ENCODE assay signal across 21 mouse cellular contexts in genomic region chr12:71204303-71204702, GRCm38 (mm10).
DNase-seq lines count a peak whose midpoint lies in the region; ATAC-seq and TF ChIP-seq lines count a peak whose summit lies in the region.
"Had no signal": no experiment of that assay in that cellular context is flagged by ENCODE, and none has a peak within 500 bp of the region (broad histone marks: within the 10 kb centered on the region; RNA-seq: fewer than 3 reads in every experiment).

No protein-coding gene starts in this region.

- TF ChIP-seq POLR2A in thymus, adult 2 months (IDR thresholded peaks at IDR 0.05; ENCODE audit: control insufficient read depth, extremely low read depth, insufficient read depth, low read length, poor library complexity), result no peak

- no peaks in the 10 kb centered on the region for H3K9me3 ChIP-seq in kidney, embryonic 14.5 days (ENCODE audit: control insufficient read depth, low read length)
- H3K9me3 ChIP-seq: embryonic facial prominence, embryonic 15.5 days; forebrain, embryonic 13.5 days; G1E; heart, embryonic 12.5 days; hindbrain, embryonic 10.5 days; liver, embryonic 12.5 days; midbrain, embryonic 12.5 days; neural tube, embryonic 12.5 days had no signal

- no peak overlapping the region for H3K27ac ChIP-seq in kidney, embryonic 14.5 days (ENCODE audit: low read depth, low read length)
- no peak overlapping the region for H3K27ac ChIP-seq in thymus, adult 2 months (ENCODE audit: control insufficient read depth, insufficient read depth, low read length)
- H3K27ac ChIP-seq: embryonic facial prominence, embryonic 15.5 days; forebrain, embryonic 13.5 days; hindbrain, embryonic 10.5 days; liver, embryonic 12.5 days; midbrain, embryonic 12.5 days; neural tube, embryonic 12.5 days had no signal

- no peak overlapping the region for H3K4me2 ChIP-seq in kidney, embryonic 14.5 days (replicated peaks; ENCODE audit: low read depth, low read length)
- H3K4me2 ChIP-seq: embryonic facial prominence, embryonic 15.5 days; forebrain, embryonic 13.5 days; heart, embryonic 12.5 days; liver, embryonic 12.5 days; midbrain, embryonic 12.5 days; neural tube, embryonic 12.5 days had no signal

- no peak overlapping the region for H3K4me3 ChIP-seq in kidney, embryonic 14.5 days (ENCODE audit: low read length)
- H3K4me3 ChIP-seq in thymus, adult 2 months (ENCODE audit: control insufficient read depth, insufficient read depth, low read length), result no peak overlapping the region
- H3K4me3 ChIP-seq: embryonic facial prominence, embryonic 15.5 days; forebrain, embryonic 13.5 days; heart, embryonic 12.5 days; hindbrain, embryonic 10.5 days; liver, embryonic 12.5 days; midbrain, embryonic 12.5 days; neural tube, embryonic 12.5 days had no signal

- no peak for TF ChIP-seq CTCF in thymus, adult 2 months (IDR thresholded peaks at IDR 0.05; ENCODE audit: borderline replicate concordance, control insufficient read depth, extremely low read depth, insufficient read depth, low read length, poor library complexity)

- peak; percentile 25 to 27 for DNase-seq in cerebellum, postnatal 10 days
- no peak for DNase-seq in cerebellum, adult 18-20 months
- no peak for DNase-seq in kidney, postnatal 14 days
- DNase-seq in thymus, adult 2 months, result peak; percentile 14
- no peak for DNase-seq in thymus, adult 18-20 months
- peak; percentile 13 for DNase-seq in retina, postnatal 1 day
- no peak for DNase-seq in ovary, postnatal 14 days (ENCODE audit: low spot score)
- DNase-seq: B cell, adult 2 months; cerebellum, postnatal 25 days; lung, postnatal 10 days; spleen, adult 18-20 months had no signal

- H3K27me3 ChIP-seq in kidney, embryonic 14.5 days (ENCODE audit: control insufficient read depth, insufficient read depth, low read length), result no peaks in the 10 kb centered on the region
- H3K27me3 ChIP-seq in thymus, adult 2 months (ENCODE audit: control insufficient read depth, insufficient read depth, low read length), result no peaks in the 10 kb centered on the region
- H3K27me3 ChIP-seq: embryonic facial prominence, embryonic 15.5 days; forebrain, embryonic 13.5 days; heart, embryonic 12.5 days; liver, embryonic 12.5 days; midbrain, embryonic 12.5 days; neural tube, embryonic 12.5 days had no signal

- WGBS in kidney, embryonic 14.5 days, result 38% methylated on average over 3 of the region's 3 CpGs
- 97% methylated on average over 3 of the region's 3 CpGs for WGBS in thymus, adult 2 months

- ATAC-seq in kidney, embryonic 14.5 days (ENCODE audit: low FRiP score, low TSS enrichment), result peak; percentile 71; the same call in 1 of the 2 replicates
- ATAC-seq: forebrain, embryonic 13.5 days; intestine, postnatal 0 days; liver, embryonic 12.5 days had no signal

- no peak overlapping the region for H3K9ac ChIP-seq in kidney, embryonic 14.5 days (ENCODE audit: low read depth, low read length)
- H3K9ac ChIP-seq: embryonic facial prominence, embryonic 15.5 days; forebrain, embryonic 13.5 days; heart, embryonic 12.5 days; liver, embryonic 12.5 days; midbrain, embryonic 12.5 days; neural tube, embryonic 12.5 days had no signal

- H3K36me3 ChIP-seq in kidney, embryonic 14.5 days (ENCODE audit: control insufficient read depth, insufficient read depth, low read length), result peaks cover 6% of the 10 kb centered on the region; the same call in 1 of the 2 replicates
- no peaks in the 10 kb centered on the region; the same call in 1 of the 2 replicates for H3K36me3 ChIP-seq in thymus, adult 2 months (ENCODE audit: control insufficient read depth, insufficient read depth, low read length)

- peaks cover 12% of the 10 kb centered on the region for H3K4me1 ChIP-seq in kidney, embryonic 14.5 days (ENCODE audit: control insufficient read depth, insufficient read depth, low read length)
- no peaks in the 10 kb centered on the region for H3K4me1 ChIP-seq in thymus, adult 2 months (replicated peaks; ENCODE audit: control insufficient read depth, insufficient read depth, low read length)
- H3K4me1 ChIP-seq: embryonic facial prominence, embryonic 15.5 days; forebrain, embryonic 13.5 days; hindbrain, embryonic 10.5 days; liver, embryonic 12.5 days; midbrain, embryonic 12.5 days; neural tube, embryonic 12.5 days had no signal

Comparison
In these comparisons a context has a peak if more than half of its experiments do, and no peak if none do; other contexts are left out.
1. DNase-seq: peak in cerebellum, postnatal 10 days (2 of 2), thymus, adult 2 months (single experiment) and retina, postnatal 1 day (single experiment); none in cerebellum, adult 18-20 months (0 of 2), kidney, postnatal 14 days (single experiment), thymus, adult 18-20 months (0 of 2) and ovary, postnatal 14 days (single experiment).